Mouse (Mus musculus) hindbrain, embryonic 16.5 days (tissue): ENCODE results near the gene Ptprc. TPM values are rescaled to one million over a fixed set of nuclear protein-coding genes. Genes with fewer than 3 reads are reported as not detected.

Source experiments
- ATAC-seq: fragments of 200-750 bp; cut with Nextera tagmentation; 2 replicates; pipeline ENCODE4 v1.8.0; 2017; ENCODE audit warnings: moderate TSS enrichment, moderate library complexity
- H3K27ac ChIP-seq: fragments of 300-500 bp; sonication (generic); 2 replicates; pipeline ENCODE4 v1.5.1; 2014; ENCODE audit warnings: low read depth, mild to moderate bottlenecking, control low read depth, low read length, moderate library complexity
- H3K27me3 ChIP-seq: fragments of 300-500 bp; sonication (generic); replicated peaks from 2 replicates; pipeline ENCODE4 v1.6.1; 2014; ENCODE audit warnings: low read length; ENCODE audit not compliant: control insufficient read depth, insufficient read depth
- H3K36me3 ChIP-seq: fragments of 300-500 bp; sonication (generic); 2 replicates; pipeline ENCODE4 v1.6.1; 2014; ENCODE audit warnings: mild to moderate bottlenecking, low read length, moderate library complexity, mixed read lengths; ENCODE audit not compliant: control insufficient read depth, insufficient read depth
- H3K4me1 ChIP-seq: fragments of 300-500 bp; sonication (generic); 2 replicates; pipeline ENCODE4 v1.6.1; 2014; ENCODE audit warnings: low read depth, low read length; ENCODE audit not compliant: control insufficient read depth, insufficient read depth
- H3K4me2 ChIP-seq: fragments of 300-500 bp; sonication (generic); 2 replicates; pipeline ENCODE4 v1.6.1; 2014; ENCODE audit warnings: mild to moderate bottlenecking, low read length, control low read depth, moderate library complexity
- H3K4me3 ChIP-seq: fragments of 300-500 bp; sonication (generic); 2 replicates; pipeline ENCODE4 v1.5.1; 2014; ENCODE audit warnings: mild to moderate bottlenecking, low read length, control low read depth, moderate library complexity
- H3K9ac ChIP-seq: fragments of 300-500 bp; sonication (generic); 2 replicates; pipeline ENCODE4 v1.6.1; 2014; ENCODE audit warnings: low read depth, mild to moderate bottlenecking, control low read depth, low read length, moderate library complexity
- H3K9me3 ChIP-seq: fragments of 300-500 bp; sonication (generic); 2 replicates; pipeline ENCODE4 v1.6.1; 2014; ENCODE audit warnings: mild to moderate bottlenecking, low read length, moderate library complexity; ENCODE audit not compliant: control insufficient read depth
- WGBS: fragments of 180-500 bp; shearing (Covaris S2); extraction: QIAGEN DNeasy Blood & Tissue Kit; methylation state at CpG from one replicate; pipeline ENCODE4 v1.1.7; 2014; 5-methylcytosine and 5-hydroxymethylcytosine counted together
- polyA plus RNA-seq: library from polyadenylated mRNA; unstranded; fragments of >200 nt; fragmentation: Nextera tagmentation; extraction: Ambion mirVana; gene quantifications from 2 replicates; pipeline ENCODE4 v1.2.1, GENCODE M21; 2015

The Ptprc gene
- polyA plus RNA-seq, 1 experiment from 2014 or later, result 1.3 TPM

GRCm38 (mm10) chr1:138174705-138175492, 609 bp downstream of the Ptprc start:
- ATAC-seq, result no peak
- Histone ChIP-seq H3K36me3 (no peaks in the 10 kb centered on the region), H3K4me3 (no peak overlapping the region), H3K9ac (no peak overlapping the region), H3K27ac (no peak overlapping the region), H3K27me3 (no peaks in the 10 kb centered on the region), H3K9me3 (no peaks in the 10 kb centered on the region), H3K4me2 (no peak overlapping the region), H3K4me1 (no peaks in the 10 kb centered on the region)
- WGBS, result 89% methylated on average over 9 of the region's 9 CpGs

GRCm38 (mm10) chr1:138174143-138174542, 1.4 kb downstream of the Ptprc start:
- Histone ChIP-seq H3K4me1 (no peaks in the 10 kb centered on the region), H3K9ac (no peak overlapping the region), H3K4me3 (no peak overlapping the region), H3K4me2 (no peak overlapping the region), H3K9me3 (no peaks in the 10 kb centered on the region), H3K27me3 (no peaks in the 10 kb centered on the region), H3K27ac (no peak overlapping the region), H3K36me3 (no peaks in the 10 kb centered on the region)
- no peak for ATAC-seq
- 90% methylated on average over 4 of the region's 4 CpGs for WGBS

GRCm38 (mm10) chr1:138173669-138174068, 1.8 kb downstream of the Ptprc start:
- Histone ChIP-seq H3K4me3 (no peak overlapping the region), H3K4me2 (no peak overlapping the region)
- WGBS, result 88% methylated on average over 6 of the region's 6 CpGs

GRCm38 (mm10) chr1:138172547-138172946, 3.0 kb downstream of the Ptprc start:
- H3K36me3 ChIP-seq, result no peaks in the 10 kb centered on the region
- H3K27ac ChIP-seq, result no peak overlapping the region
- 87% methylated on average over 3 of the region's 3 CpGs for WGBS
- H3K9me3 ChIP-seq, result no peaks in the 10 kb centered on the region
- H3K9ac ChIP-seq, result no peak overlapping the region
- H3K4me2 ChIP-seq, result no peak overlapping the region
- no peak for ATAC-seq
- H3K4me1 ChIP-seq, result no peaks in the 10 kb centered on the region
- no peak overlapping the region for H3K4me3 ChIP-seq
- no peaks in the 10 kb centered on the region for H3K27me3 ChIP-seq

More at GRCm38 (mm10) chr1:138173669-138174068, 1.8 kb downstream of the Ptprc start:
- H3K36me3 ChIP-seq, result no peaks in the 10 kb centered on the region
- no peaks in the 10 kb centered on the region for H3K9me3 ChIP-seq
- H3K4me1 ChIP-seq, result no peaks in the 10 kb centered on the region
- no peak for ATAC-seq
- H3K27me3 ChIP-seq, result no peaks in the 10 kb centered on the region
- H3K27ac ChIP-seq, result no peak overlapping the region
- H3K9ac ChIP-seq, result no peak overlapping the region

- H3K27ac ChIP-seq, result no peak overlapping the region
- H3K27me3 ChIP-seq, result no peaks in the 10 kb centered on the region
- no peak for ATAC-seq
- no peaks in the 10 kb centered on the region for H3K36me3 ChIP-seq
- no peak overlapping the region for H3K4me2 ChIP-seq
- no peak overlapping the region for H3K9ac ChIP-seq
- no peak overlapping the region for H3K4me3 ChIP-seq
- no peaks in the 10 kb centered on the region for H3K9me3 ChIP-seq
- H3K4me1 ChIP-seq, result no peaks in the 10 kb centered on the region
- 88% methylated on average over 4 of the region's 4 CpGs for WGBS
Observed at GRCm38 (mm10) chr1:138172096-138172495, 3.4 kb downstream of the Ptprc start.

- ATAC-seq, result no peak
- WGBS, result 86% methylated on average over 5 of the region's 5 CpGs
Observed at GRCm38 (mm10) chr1:138166233-138166771, 9.2 kb downstream of the Ptprc start.

GRCm38 (mm10) chr1:138162638-138163037, 12.9 kb downstream of the Ptprc start:
- Histone ChIP-seq H3K4me2 (no peak overlapping the region), H3K9ac (no peak overlapping the region), H3K4me3 (no peak overlapping the region), H3K27ac (no peak overlapping the region), H3K36me3 (no peaks in the 10 kb centered on the region), H3K27me3 (no peaks in the 10 kb centered on the region), H3K4me1 (no peaks in the 10 kb centered on the region), H3K9me3 (no peaks in the 10 kb centered on the region)
- 90% methylated on average over 8 of the region's 8 CpGs for WGBS
- no peak for ATAC-seq

More at GRCm38 (mm10) chr1:138166233-138166771, 9.2 kb downstream of the Ptprc start:
- H3K9me3 ChIP-seq, result no peaks in the 10 kb centered on the region
- H3K4me2 ChIP-seq, result no peak overlapping the region
- no peaks in the 10 kb centered on the region for H3K36me3 ChIP-seq
- H3K9ac ChIP-seq, result no peak overlapping the region
- no peaks in the 10 kb centered on the region for H3K4me1 ChIP-seq
- no peak overlapping the region for H3K27ac ChIP-seq
- no peaks in the 10 kb centered on the region for H3K27me3 ChIP-seq
- no peak overlapping the region for H3K4me3 ChIP-seq

- Histone ChIP-seq H3K9ac (no peak overlapping the region), H3K27ac (no peak overlapping the region), H3K4me1 (no peaks in the 10 kb centered on the region), H3K9me3 (no peaks in the 10 kb centered on the region), H3K36me3 (no peaks in the 10 kb centered on the region), H3K4me2 (no peak overlapping the region), H3K4me3 (no peak overlapping the region), H3K27me3 (no peaks in the 10 kb centered on the region)
- WGBS, result 82% methylated on average over 2 of the region's 2 CpGs
- no peak for ATAC-seq
Observed at GRCm38 (mm10) chr1:138158921-138159320, 16.6 kb downstream of the Ptprc start.

- no peaks in the 10 kb centered on the region for H3K4me1 ChIP-seq
- H3K4me2 ChIP-seq, result no peak overlapping the region
- 20% methylated on average over 3 of the region's 3 CpGs for WGBS
Observed at GRCm38 (mm10) chr1:138158236-138158635, 17.3 kb downstream of the Ptprc start.

More at GRCm38 (mm10) chr1:138158236-138158635, 17.3 kb downstream of the Ptprc start:
- no peak overlapping the region for H3K9ac ChIP-seq
- no peak for ATAC-seq
- no peaks in the 10 kb centered on the region for H3K27me3 ChIP-seq
- H3K36me3 ChIP-seq, result no peaks in the 10 kb centered on the region
- H3K4me3 ChIP-seq, result no peak overlapping the region
- no peaks in the 10 kb centered on the region for H3K9me3 ChIP-seq
- no peak overlapping the region for H3K27ac ChIP-seq
